In genomic region chr2:163853461-163853901, GRCm38 (mm10) we compare ENCODE assay signal across 9 mouse cellular contexts. TPM values are rescaled to one million over a fixed set of nuclear protein-coding genes. Genes with fewer than 3 reads are reported as not detected.
DNase-seq lines count a peak whose midpoint lies in the region; ATAC-seq lines count a peak whose summit lies in the region.
"Had no signal": no experiment of that assay in that cellular context is flagged by ENCODE, and none has a peak within 500 bp of the region (broad histone marks: within the 10 kb centered on the region; RNA-seq: fewer than 3 reads in every experiment).

Kcnk15 (plus strand) TSS chr2:163853651.

- H3K9ac ChIP-seq in heart, embryonic 15.5 days, result no peak within 1 kb of the TSS
- no peak within 1 kb of the TSS for H3K9ac ChIP-seq in forebrain, embryonic 13.5 days
- no peak within 1 kb of the TSS for H3K9ac ChIP-seq in liver, embryonic 12.5 days

- no peaks in the 10 kb centered on the region for H3K36me3 ChIP-seq in heart, embryonic 15.5 days
- H3K36me3 ChIP-seq in forebrain, embryonic 13.5 days (ENCODE audit: poor library complexity, severe bottlenecking), result no peaks in the 10 kb centered on the region
- no peaks in the 10 kb centered on the region for H3K36me3 ChIP-seq in liver, embryonic 12.5 days

- no peak within 1 kb of the TSS for H3K27ac ChIP-seq in heart, embryonic 15.5 days
- no peak within 1 kb of the TSS for H3K27ac ChIP-seq in forebrain, embryonic 13.5 days
- no peak within 1 kb of the TSS for H3K27ac ChIP-seq in liver, embryonic 12.5 days

- H3K4me1 ChIP-seq in heart, embryonic 15.5 days (replicated peaks), result peaks cover 11% of the 10 kb centered on the region
- no peaks in the 10 kb centered on the region; the same call in 1 of the 2 replicates for H3K4me1 ChIP-seq in forebrain, embryonic 13.5 days
- H3K4me1 ChIP-seq in liver, embryonic 12.5 days, result no peaks in the 10 kb centered on the region

- peak within 1 kb of the TSS; percentile 35 for H3K4me3 ChIP-seq in heart, embryonic 15.5 days
- H3K4me3 ChIP-seq in forebrain, embryonic 13.5 days, result peak within 1 kb of the TSS; percentile 25
- no peak within 1 kb of the TSS for H3K4me3 ChIP-seq in liver, embryonic 12.5 days

- WGBS in heart, embryonic 15.5 days, result 2% methylated on average over 38 of the region's 38 CpGs
- 1% methylated on average over 38 of the region's 38 CpGs for WGBS in forebrain, embryonic 13.5 days
- WGBS in liver, embryonic 12.5 days (ENCODE audit: insufficient replicate concordance), result 3% methylated on average over 38 of the region's 38 CpGs

- H3K9me3 ChIP-seq in heart, embryonic 15.5 days (replicated peaks), result no peaks in the 10 kb centered on the region
- no peaks in the 10 kb centered on the region for H3K9me3 ChIP-seq in forebrain, embryonic 13.5 days (replicated peaks)
- H3K9me3 ChIP-seq in liver, embryonic 12.5 days (replicated peaks), result no peaks in the 10 kb centered on the region

- intact Hi-C loops in heart, postnatal 14 days (cut with DNase I), result no loop called here
- intact Hi-C loops in left cerebral cortex, postnatal 14 days (cut with DNase I), result no loop called here

- no peak for DNase-seq in heart, postnatal 14 days
- DNase-seq in R1 (ENCODE audit: low read depth, low spot score), result peak; percentile 52
- DNase-seq in thymus, postnatal 14 days, result peak; percentile 48
- DNase-seq in left cerebral cortex, postnatal 14 days (ENCODE audit: low spot score in 2 of 2), result no peak
- no peak for DNase-seq in left cerebral cortex, adult 8-10 months (ENCODE audit: low spot score in 2 of 2)

- H3K27me3 ChIP-seq in heart, embryonic 15.5 days, result peaks cover 92% of the 10 kb centered on the region
- peaks cover 93% of the 10 kb centered on the region for H3K27me3 ChIP-seq in forebrain, embryonic 13.5 days
- H3K27me3 ChIP-seq in liver, embryonic 12.5 days (replicated peaks), result peaks cover 92% of the 10 kb centered on the region

- ATAC-seq in heart, embryonic 15.5 days (replicated peaks; ENCODE audit: insufficient number of reproducible peaks, insufficient read depth, low FRiP score, low read depth), result no peak
- no peak for ATAC-seq in forebrain, embryonic 13.5 days
- no peak for ATAC-seq in liver, embryonic 12.5 days

- peak within 1 kb of the TSS; percentile 48 for H3K4me2 ChIP-seq in heart, embryonic 15.5 days
- peak within 1 kb of the TSS; percentile 41 for H3K4me2 ChIP-seq in forebrain, embryonic 13.5 days
- peak within 1 kb of the TSS; percentile 12; the same call in 1 of the 2 replicates for H3K4me2 ChIP-seq in liver, embryonic 12.5 days

RNA-seq across cellular contexts. Expression of gene Kcnk15, which starts in this region (rescaled TPM):
- not detected in 2 replicates for polyA plus RNA-seq in heart, embryonic 15.5 days (2015; fragmentation: Nextera tagmentation; extraction: Ambion mirVana)
- not detected for total RNA-seq in heart, postnatal 14 days (2021)
- not detected in 2 replicates for polyA plus RNA-seq in forebrain, embryonic 13.5 days (2015; fragmentation: Nextera tagmentation; extraction: Ambion mirVana)
- polyA plus RNA-seq in liver, embryonic 12.5 days (2016; fragmentation: Nextera tagmentation; extraction: Ambion mirVana), result not detected in 2 replicates
- total RNA-seq in left cerebral cortex, postnatal 14 days (2021), result not detected
- total RNA-seq in left cerebral cortex, adult 8-10 months (2022), result under 1 TPM; 0.19 to 0.27 (median 0.25) TPM
- polyA plus RNA-seq: large intestine, adult 2 months had no signal

Comparison
In these comparisons a context has a peak if more than half of its experiments do, and no peak if none do; other contexts are left out.
1. DNase-seq: peak in R1 (single experiment) and thymus, postnatal 14 days (single experiment); none in heart, postnatal 14 days (0 of 2), left cerebral cortex, postnatal 14 days (0 of 2) and left cerebral cortex, adult 8-10 months (0 of 2).
2. Peak in every context shown above with its lines, with median percentiles within 50 percentile points of each other: H3K4me2 ChIP-seq.